Mouse (Mus musculus) ovary, adult 10 weeks (tissue): ENCODE data around the gene Myt1. TPM values are rescaled to one million over a fixed set of nuclear protein-coding genes. Genes with fewer than 3 reads are reported as not detected.

ENCODE experiments used
- polyA plus RNA-seq: library from polyadenylated mRNA; stranded (reverse); fragments of 350-450 nt; fragmentation: Illumina TruSeq; extraction: RNeasy Lipid Tissue Mini Kit (QIAGEN cat#74804); gene quantifications from one replicate; pipeline ENCODE4 v1.2.3, GENCODE M21; 2014

Myt1 gene
- 0.11 TPM for polyA plus RNA-seq

DNA sequence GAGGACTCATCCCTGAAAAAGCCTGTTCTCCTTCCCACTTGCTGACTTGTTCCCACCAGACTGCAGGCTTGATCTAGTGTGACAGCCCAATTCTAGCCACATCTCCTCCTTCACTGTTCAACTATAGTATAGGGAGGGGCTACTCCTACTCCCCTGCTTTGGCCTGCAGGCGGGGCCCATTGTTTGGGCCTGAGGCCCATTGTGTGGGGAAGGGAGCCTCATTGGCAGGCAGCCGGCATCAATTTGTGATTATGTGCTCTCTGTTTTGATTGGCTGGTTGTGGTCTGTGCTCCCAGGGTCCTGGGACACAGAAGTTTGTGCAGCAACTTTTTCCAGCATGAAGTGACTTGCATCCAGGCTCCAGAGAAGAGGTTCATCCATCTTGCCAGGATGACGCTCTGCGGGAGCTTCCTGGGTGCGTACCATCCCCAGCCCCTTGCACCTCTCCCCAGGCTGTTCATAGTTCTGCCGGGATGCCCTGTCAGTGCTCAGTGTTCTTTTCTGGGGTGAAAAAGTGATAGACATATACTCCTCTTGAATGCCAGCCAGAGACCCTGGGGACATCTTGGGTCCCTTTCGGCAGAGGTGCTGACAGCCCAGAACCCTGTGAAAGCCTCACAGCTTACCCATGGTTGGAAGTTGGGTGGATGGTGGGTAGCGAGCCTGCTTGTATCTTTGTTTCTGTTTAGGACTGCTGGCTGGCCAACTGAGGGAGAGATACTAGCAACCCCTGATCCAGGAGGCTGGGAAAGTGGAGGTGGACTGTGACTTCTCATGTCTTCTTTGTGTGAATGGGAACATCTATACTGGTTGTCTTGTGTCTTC is at the start of gene Myt1:
Gene Myt1 (plus strand): TSS at position 327 of the 825 bp plus-strand sequence.

DNA sequence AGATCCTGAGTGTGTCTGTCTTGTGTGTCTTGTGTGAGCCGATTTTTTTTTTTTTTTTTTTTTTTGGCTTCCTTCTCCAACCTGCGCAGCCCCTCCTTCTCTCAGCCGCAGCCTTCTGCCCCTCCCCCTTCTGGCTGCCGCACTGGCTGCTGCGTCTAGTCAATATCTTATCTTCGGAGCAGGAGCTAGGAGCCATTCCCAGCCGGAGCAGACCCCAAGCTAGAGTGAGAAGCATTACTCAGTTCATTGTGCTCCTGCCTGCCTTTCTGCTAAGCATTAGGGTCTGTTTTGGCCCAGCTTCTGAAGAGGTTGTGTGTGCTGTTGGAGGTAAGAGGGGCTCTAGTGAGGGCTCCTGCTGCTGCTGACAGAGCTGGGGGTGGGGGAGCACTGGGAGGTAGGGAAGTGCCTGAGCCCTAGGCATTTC is 48.2 kb upstream of the Myt1 start, which contains the start of gene Oprl1:
Gene Oprl1 (plus strand): TSS at position 114 of the 424 bp plus-strand sequence.

DNA sequence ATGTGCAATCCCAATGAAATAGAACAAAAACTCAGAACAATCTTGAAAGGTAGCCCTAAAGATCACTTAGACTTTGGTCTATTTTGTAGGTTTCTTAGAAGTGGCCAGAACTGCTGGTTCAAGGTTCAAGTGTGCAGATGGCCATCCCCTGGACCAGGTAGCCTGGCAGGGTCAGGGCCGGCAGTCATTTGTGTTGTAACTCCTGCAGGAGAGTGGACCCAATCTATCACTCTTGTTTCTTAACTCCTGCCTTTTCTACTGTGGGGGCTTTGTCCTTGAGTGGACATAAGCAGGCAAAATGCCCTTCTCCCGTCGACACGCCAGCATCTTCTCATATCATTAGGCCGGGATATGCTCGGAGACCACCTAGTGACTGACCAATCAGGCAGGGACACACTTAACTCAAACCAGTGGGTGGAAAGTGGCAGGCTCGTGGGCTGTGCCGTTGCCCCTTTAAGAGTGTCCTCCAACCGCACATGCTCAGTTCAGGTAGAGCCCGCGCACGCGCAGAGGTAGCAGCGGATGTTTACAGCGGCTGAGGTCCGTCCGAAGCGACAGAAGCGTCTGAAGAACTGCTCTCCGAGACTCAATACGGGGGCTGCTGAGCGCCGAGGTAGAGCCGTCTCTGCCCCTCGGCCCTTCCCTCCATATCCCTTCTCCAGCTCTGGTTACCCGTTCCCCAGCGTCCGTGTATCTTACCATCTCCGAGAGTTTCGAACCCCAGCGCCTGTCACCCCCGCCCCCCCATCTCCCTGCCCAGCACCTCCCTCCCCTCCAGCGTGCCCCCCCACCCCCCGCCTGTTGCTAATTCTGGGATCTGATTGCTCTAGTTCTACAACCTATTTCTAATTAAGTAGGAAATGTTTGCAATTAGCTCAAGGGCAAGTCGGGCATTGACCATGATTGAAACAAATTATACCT is 74.5 kb downstream of the Myt1 start, which contains the start of gene Pcmtd2:
Gene Pcmtd2 (plus strand): TSS at position 483 of the 921 bp plus-strand sequence.

DNA sequence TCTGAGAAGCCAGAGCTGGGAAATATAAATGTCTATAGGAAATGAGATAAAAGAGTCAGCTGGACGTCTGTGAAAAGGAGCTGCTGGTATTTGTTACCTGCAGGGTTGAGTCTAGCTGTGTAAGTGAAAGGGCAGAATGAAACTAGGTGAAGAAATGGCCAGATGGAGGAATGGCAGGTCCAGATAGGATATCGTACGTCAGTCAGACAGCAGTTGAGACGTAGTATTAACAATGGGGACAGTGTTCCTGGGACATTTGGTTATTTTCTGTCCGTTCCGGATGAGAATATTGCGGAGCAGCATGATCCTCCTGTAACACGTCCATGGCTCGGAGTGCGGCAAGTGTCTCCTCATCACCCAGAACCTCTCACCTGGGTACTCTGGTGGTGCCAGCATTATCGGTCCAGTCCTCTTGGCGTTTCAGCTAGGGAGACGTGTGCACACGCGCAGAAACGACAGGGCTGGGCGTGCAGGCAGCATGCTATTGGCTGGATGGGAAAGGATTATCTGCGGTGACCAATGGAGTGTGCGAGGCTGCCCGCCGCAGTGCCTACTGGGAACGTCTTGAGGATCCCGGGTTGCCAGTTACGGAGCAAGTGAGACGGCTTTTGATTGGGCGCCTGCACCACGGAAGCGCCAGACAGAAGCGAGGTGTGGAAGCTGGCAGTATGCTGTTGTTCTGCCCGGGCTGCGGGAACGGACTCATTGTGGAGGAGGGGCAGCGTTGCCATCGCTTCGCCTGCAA is 100.8 kb downstream of the Myt1 start, which contains the start of gene Polr3k:
Gene Polr3k (plus strand): TSS at position 547 of the 745 bp plus-strand sequence.

Other genes starting within 250 kb of the Myt1 start
- gene Dnajc5, start 242.8 kb upstream of the Myt1 start, polyA plus RNA-seq, result 43.8 TPM
- gene Uckl1, start 178.4 kb upstream of the Myt1 start, polyA plus RNA-seq, result 9.2 TPM
- 55.6 TPM for gene Prpf6, start 171.5 kb upstream of the Myt1 start, polyA plus RNA-seq
- gene Zfp512b, start 170.5 kb upstream of the Myt1 start, polyA plus RNA-seq, result 3.9 TPM
- 6.8 TPM for gene Samd10, start 164.1 kb upstream of the Myt1 start, polyA plus RNA-seq
- not detected for gene Gm29797, start 106.3 kb upstream of the Myt1 start, polyA plus RNA-seq
- gene Sox18, start 91.7 kb upstream of the Myt1 start, polyA plus RNA-seq, result 0.66 TPM
- gene Tcea2, start 83.0 kb upstream of the Myt1 start, polyA plus RNA-seq, result 0.43 TPM
- gene Rgs19, start 69.4 kb upstream of the Myt1 start, polyA plus RNA-seq, result 24.6 TPM
- not detected for gene Lkaaear1, start 64.9 kb upstream of the Myt1 start, polyA plus RNA-seq
- 0.88 TPM for gene Oprl1, start 48.3 kb upstream of the Myt1 start, polyA plus RNA-seq
- 190 TPM for gene Pcmtd2, start 74.5 kb downstream of the Myt1 start, polyA plus RNA-seq
- 97.0 TPM for gene Polr3k, start 101.0 kb downstream of the Myt1 start, polyA plus RNA-seq
- not detected for gene Gm14496, start 227.8 kb downstream of the Myt1 start, polyA plus RNA-seq